Mouse (Mus musculus) C2C12 (cell line): ENCODE measurements at regions not wholly inside any gene's neighbourhood (a gene's known extent, or its start where the extent isn't known, plus 50 kb on each side); places are given as distances from the start of the nearest gene placed in this dataset.

Source experiments
- H3K27me3 ChIP-seq: one replicate; pipeline ENCODE4 v1.6.1; 2011; ENCODE audit not compliant: control insufficient read depth, insufficient read depth, insufficient read length
- H3K36me3 ChIP-seq: one replicate; pipeline ENCODE4 v1.6.1; 2011; ENCODE audit not compliant: control insufficient read depth, insufficient read depth
- H3K4me3 ChIP-seq: one replicate; pipeline ENCODE4 v1.5.1; 2011; ENCODE audit warnings: mild to moderate bottlenecking, control low read depth; ENCODE audit not compliant: poor library complexity, insufficient read depth, severe bottlenecking
- H3K79me2 ChIP-seq: one replicate; pipeline ENCODE4 v1.6.1; 2011; ENCODE audit not compliant: control insufficient read depth, insufficient read depth
- H3K79me3 ChIP-seq: one replicate; pipeline ENCODE4 v1.6.1; 2011; ENCODE audit warnings: low read depth, control low read depth
- H3ac ChIP-seq: one replicate; pipeline ENCODE3; 2011; ENCODE audit warnings: low read depth; ENCODE audit not compliant: control insufficient read depth, insufficient read length
- CEBPB ChIP-seq: IDR thresholded peaks from one replicate; pipeline ENCODE4 v1.6.1; 2011; ENCODE audit warnings: low read depth, mild to moderate bottlenecking, control low read depth, moderate library complexity
- CTCF ChIP-seq: IDR thresholded peaks from one replicate; pipeline ENCODE4 v1.5.1; 2011; ENCODE audit not compliant: control insufficient read depth, insufficient read depth, insufficient read length
- FOSL1 ChIP-seq: IDR thresholded peaks from one replicate; pipeline ENCODE4 v1.8.0; 2011; ENCODE audit warnings: mild to moderate bottlenecking, low read length; ENCODE audit not compliant: poor library complexity, insufficient read depth, severe bottlenecking
- MAX ChIP-seq: IDR thresholded peaks from one replicate; pipeline ENCODE4 v1.6.1; 2011; ENCODE audit warnings: mild to moderate bottlenecking, control low read depth
- MYOD1 ChIP-seq: IDR thresholded peaks from one replicate; pipeline ENCODE4 v1.6.1; 2011; ENCODE audit warnings: low read depth; ENCODE audit not compliant: control insufficient read depth, insufficient read length
- MYOG ChIP-seq: IDR thresholded peaks from one replicate; pipeline ENCODE4 v1.6.1; 2011; ENCODE audit not compliant: control insufficient read depth, insufficient read length; ENCODE audit errors: extremely low read depth
- USF1 ChIP-seq: IDR thresholded peaks from one replicate; pipeline ENCODE4 v1.6.1; 2011; ENCODE audit warnings: low read depth, mild to moderate bottlenecking, control low read depth, moderate library complexity

DNA sequence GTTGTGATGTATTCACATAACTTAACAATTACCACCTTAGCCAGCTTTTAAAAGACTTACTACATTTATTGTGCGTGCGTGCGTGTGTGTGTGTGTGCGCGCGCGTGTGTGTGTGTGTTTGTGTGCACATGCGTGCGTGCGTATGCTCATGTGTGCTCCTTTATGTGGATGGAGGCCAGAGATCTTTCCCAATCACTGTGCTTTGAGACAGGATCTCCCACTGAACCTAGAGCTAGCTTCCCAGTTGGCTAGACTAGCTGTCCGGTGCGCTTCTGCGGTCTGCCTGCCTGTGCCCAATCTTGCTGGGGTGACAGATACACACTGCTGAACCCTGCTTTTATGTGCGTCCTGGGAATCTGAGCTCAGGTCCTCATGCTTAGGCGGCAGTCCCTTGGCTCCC, 50.1 kb upstream of the Arhgap29 start:
- Histone ChIP-seq H3ac (no peak overlapping the region), H3K36me3 (no peaks in the 10 kb centered on the region), H3K4me3 (no peak overlapping the region), H3K79me2 (no peaks in the 10 kb centered on the region), H3K27me3 (peaks cover 61% of the 10 kb centered on the region), H3K79me3 (no peaks in the 10 kb centered on the region)
- no peak for TF ChIP-seq MYOG
- no peak for TF ChIP-seq USF1
- TF ChIP-seq MYOD1, result no peak
- no peak for TF ChIP-seq MAX
- no peak for TF ChIP-seq FOSL1
- no peak for TF ChIP-seq CTCF
- no peak for TF ChIP-seq CEBPB

DNA sequence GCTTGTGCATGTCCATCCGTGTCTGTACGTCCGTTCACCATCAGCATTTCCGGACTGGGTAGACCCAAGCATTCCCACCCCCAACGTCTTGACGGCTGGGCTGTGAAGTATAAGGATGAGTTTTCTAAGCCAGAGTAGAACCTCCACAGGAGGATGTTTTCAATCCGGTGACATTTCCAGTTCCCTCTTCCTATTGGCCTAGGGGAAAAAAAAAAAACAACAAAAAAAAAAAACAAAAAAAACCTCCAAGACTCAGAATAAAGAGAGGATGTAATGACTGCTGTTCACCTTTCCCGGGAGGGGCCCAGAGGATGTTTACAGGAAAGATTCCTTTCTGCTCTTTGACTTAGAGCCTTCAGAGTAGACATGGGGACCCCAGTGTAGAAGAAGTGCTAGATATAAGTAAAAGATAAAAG, 51.9 kb upstream of the Arhgap29 start:
- no peak overlapping the region for H3K4me3 ChIP-seq
- no peaks in the 10 kb centered on the region for H3K79me3 ChIP-seq
- no peak for TF ChIP-seq USF1
- no peak for TF ChIP-seq CEBPB
- no peak for TF ChIP-seq MYOD1
- TF ChIP-seq MYOG, result no peak
- no peaks in the 10 kb centered on the region for H3K79me2 ChIP-seq
- peaks cover 61% of the 10 kb centered on the region for H3K27me3 ChIP-seq
- H3K36me3 ChIP-seq, result no peaks in the 10 kb centered on the region
- no peak overlapping the region for H3ac ChIP-seq

DNA sequence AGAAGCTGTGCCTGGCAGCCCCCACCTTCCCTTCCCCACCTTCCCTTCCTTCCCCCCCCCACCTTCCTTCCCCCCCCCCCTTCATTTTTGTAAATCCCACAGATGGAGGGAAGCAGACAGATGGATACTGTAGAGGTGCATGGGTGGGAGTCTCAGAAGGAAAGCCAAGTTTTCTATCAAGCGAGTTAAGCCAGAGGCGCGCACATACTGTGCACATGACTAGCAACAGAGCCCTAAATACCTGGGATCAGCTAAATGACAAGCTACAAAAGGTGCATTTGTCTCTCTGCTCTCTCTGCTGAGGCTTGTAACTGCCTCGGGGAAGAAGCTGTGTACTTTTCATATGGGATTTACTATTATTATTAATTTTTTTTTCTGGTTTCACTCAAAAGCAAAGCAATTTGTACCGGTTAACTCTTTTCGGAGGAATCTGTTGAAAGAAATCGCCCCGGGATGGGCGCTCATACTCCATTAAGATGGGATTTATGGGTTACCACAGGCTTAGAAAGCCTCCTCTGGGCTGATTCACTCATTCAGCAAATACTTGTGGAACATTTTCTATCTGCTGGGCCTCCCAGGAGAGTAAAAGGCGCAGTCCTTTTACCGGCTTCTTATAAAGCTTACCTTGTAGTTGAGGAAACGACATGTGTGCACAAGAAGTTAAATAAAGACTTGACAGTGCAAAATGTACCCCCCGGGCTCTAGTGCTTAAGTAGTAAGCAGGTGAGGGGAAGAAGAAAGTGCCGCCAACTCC, 54.3 kb upstream of the Arhgap29 start:
- Histone ChIP-seq H3K4me3 (no peak overlapping the region), H3ac (no peak overlapping the region), H3K79me3 (no peaks in the 10 kb centered on the region), H3K36me3 (no peaks in the 10 kb centered on the region), H3K27me3 (peaks cover 52% of the 10 kb centered on the region), H3K79me2 (no peaks in the 10 kb centered on the region)
- TF ChIP-seq CEBPB (no peak), CTCF (no peak), MYOD1 (no peak), MAX (no peak), USF1 (no peak), MYOG (no peak), FOSL1 (no peak)

DNA sequence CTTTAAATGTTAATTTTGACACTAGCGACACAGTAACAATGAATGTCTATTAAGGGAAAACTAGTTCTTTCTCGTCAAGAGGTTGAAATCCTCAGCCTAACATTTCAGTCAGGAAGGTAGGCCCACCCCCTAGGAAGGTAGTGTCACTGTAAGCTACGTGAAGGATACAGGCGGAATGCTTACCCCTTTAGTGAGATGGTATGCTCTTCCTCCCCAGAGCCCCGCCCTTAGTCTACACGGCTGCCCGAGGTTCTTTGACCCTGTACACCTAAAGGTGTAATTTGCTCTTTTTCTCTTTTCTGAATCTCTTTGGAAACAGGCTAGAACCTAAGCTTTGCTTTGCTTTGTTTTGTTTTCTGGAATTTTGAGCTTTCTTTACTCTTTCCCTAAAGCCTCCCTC, 58.7 kb upstream of the Arhgap29 start:
- Histone ChIP-seq H3K79me2 (no peaks in the 10 kb centered on the region), H3K4me3 (no peak overlapping the region), H3K36me3 (no peaks in the 10 kb centered on the region), H3K27me3 (peaks cover 26% of the 10 kb centered on the region), H3K79me3 (no peaks in the 10 kb centered on the region), H3ac (no peak overlapping the region)
- TF ChIP-seq USF1 (no peak), MAX (no peak), MYOD1 (no peak), MYOG (no peak), FOSL1 (no peak), CTCF (no peak), CEBPB (no peak)

DNA sequence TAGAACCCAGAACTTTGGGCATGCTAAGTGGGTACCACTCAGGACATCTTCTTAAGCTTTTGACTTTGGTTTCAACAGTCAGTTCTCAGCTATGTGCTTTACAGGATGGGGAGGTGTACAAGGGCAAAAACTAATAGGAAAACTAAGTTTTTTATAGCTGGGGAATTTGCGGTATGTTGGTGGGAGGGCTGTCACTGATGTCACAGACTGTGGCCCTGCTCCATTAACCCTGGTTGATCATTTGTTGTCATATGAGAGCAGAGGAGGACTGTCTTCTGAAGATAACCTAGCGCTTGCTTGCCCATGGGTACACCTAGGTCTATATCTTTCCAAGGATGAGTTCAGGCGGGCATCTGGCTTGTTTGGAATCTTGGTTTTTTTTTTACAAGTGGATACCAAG, 59.7 kb upstream of the Arhgap29 start:
- H3K36me3 ChIP-seq, result no peaks in the 10 kb centered on the region
- H3K27me3 ChIP-seq, result peaks cover 33% of the 10 kb centered on the region
- H3K4me3 ChIP-seq, result no peak overlapping the region
- no peak overlapping the region for H3ac ChIP-seq
- no peak for TF ChIP-seq FOSL1
- no peak for TF ChIP-seq MYOG
- TF ChIP-seq MAX, result no peak
- no peak for TF ChIP-seq MYOD1
- TF ChIP-seq CTCF, result no peak
- TF ChIP-seq CEBPB, result no peak
- no peak for TF ChIP-seq USF1
- H3K79me3 ChIP-seq, result no peaks in the 10 kb centered on the region
- H3K79me2 ChIP-seq, result no peaks in the 10 kb centered on the region

DNA sequence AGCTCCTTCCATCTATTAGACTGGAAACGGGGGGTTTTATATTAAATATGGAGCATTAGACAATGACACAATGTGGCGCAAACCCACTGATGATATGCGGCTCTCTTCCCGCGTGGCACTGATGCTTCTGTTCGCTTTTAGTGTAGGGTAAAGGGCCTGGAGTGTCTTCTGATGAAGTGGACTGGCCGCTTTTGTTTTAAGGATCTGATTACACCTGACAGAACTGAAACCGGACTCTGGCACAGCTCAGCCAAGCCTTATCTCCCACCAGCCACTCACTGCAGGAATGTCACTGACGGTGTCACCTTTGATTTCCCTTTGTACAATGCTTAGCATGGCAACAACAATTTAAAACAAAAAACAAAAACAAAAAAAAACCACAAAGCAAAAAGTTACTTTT, 61.0 kb upstream of the Arhgap29 start:
- no peaks in the 10 kb centered on the region for H3K79me3 ChIP-seq
- H3K79me2 ChIP-seq, result no peaks in the 10 kb centered on the region
- H3K4me3 ChIP-seq, result no peak overlapping the region
- TF ChIP-seq MYOD1 (no peak), FOSL1 (no peak), USF1 (no peak), MYOG (no peak), CTCF (no peak), MAX (no peak), CEBPB (no peak)
- H3K27me3 ChIP-seq, result peaks cover 27% of the 10 kb centered on the region
- H3K36me3 ChIP-seq, result no peaks in the 10 kb centered on the region
- H3ac ChIP-seq, result no peak overlapping the region
